Mouse (Mus musculus) olfactory bulb, adult 2 months (tissue): ENCODE results near the gene Ntrk3. TPM values are rescaled to one million over a fixed set of nuclear protein-coding genes. Genes with fewer than 3 reads are reported as not detected.

Experiments used
- H3K27ac ChIP-seq: fragments of 200-500 bp; 2 replicates; pipeline ENCODE4 v1.5.1; 2012; ENCODE audit warnings: low read depth, low read length; ENCODE audit not compliant: insufficient read depth
- H3K4me1 ChIP-seq: fragments of 200-500 bp; 2 replicates; pipeline ENCODE4 v1.6.1; 2012; ENCODE audit warnings: low read length; ENCODE audit not compliant: control insufficient read depth, insufficient read depth
- H3K4me3 ChIP-seq: fragments of 200-500 bp; 2 replicates; pipeline ENCODE4 v1.5.1; 2012; ENCODE audit warnings: mild to moderate bottlenecking, low read depth, low read length, moderate library complexity; ENCODE audit not compliant: insufficient read depth
- CTCF ChIP-seq: fragments of 200-500 bp; IDR thresholded peaks from 2 replicates; pipeline ENCODE4 v1.5.1; 2012; ENCODE audit warnings: low read depth, mild to moderate bottlenecking, low read length, moderate library complexity; ENCODE audit not compliant: insufficient read depth
- POLR2A ChIP-seq: fragments of 200-500 bp; IDR thresholded peaks from 2 replicates; pipeline ENCODE4 v1.6.1; 2012; ENCODE audit warnings: mild to moderate bottlenecking, low read depth, low read length, moderate library complexity; ENCODE audit not compliant: insufficient read depth
- WGBS: fragments of 180-500 bp; shearing (Covaris S2); methylation state at CpG from one replicate; pipeline ENCODE4 v1.1.7; 2018; 5-methylcytosine and 5-hydroxymethylcytosine counted together
- polyA plus RNA-seq: library from polyadenylated mRNA; stranded (reverse); fragments of >200 nt; gene quantifications from 2 replicates; pipeline ENCODE4 v1.2.4, GENCODE M21; 2012; ENCODE audit warnings: low replicate concordance; ENCODE audit not compliant: missing spikeins, insufficient read depth, insufficient read length

The Ntrk3 gene
- polyA plus RNA-seq, 1 experiment, result 50.1 TPM

- Histone ChIP-seq H3K4me1 (peaks cover 10% of the 10 kb centered on the region), H3K4me3 (no peak overlapping the region), H3K27ac (no peak overlapping the region)
- WGBS, result 71% methylated on average over 4 of the region's 4 CpGs
- TF ChIP-seq POLR2A (no peak), CTCF (no peak)
Observed at GRCm38 (mm10) chr7:78498356-78498755, 239.5 kb downstream of the Ntrk3 start.

- TF ChIP-seq POLR2A, result no peak
- no peak for TF ChIP-seq CTCF
- 71% methylated on average over 7 of the region's 7 CpGs for WGBS
- no peak overlapping the region for H3K27ac ChIP-seq
Observed at GRCm38 (mm10) chr7:78497819-78498218, 240.0 kb downstream of the Ntrk3 start.

GRCm38 (mm10) chr7:78493591-78493990 is 244.2 kb downstream of the Ntrk3 start:
- no peak overlapping the region for H3K4me3 ChIP-seq
- peaks cover 9% of the 10 kb centered on the region; the same call in 1 of the 2 replicates for H3K4me1 ChIP-seq
- TF ChIP-seq POLR2A (no peak), CTCF (no peak)
- 80% methylated on average over 7 of the region's 7 CpGs for WGBS
- no peak overlapping the region for H3K27ac ChIP-seq

More at GRCm38 (mm10) chr7:78497819-78498218, 240.0 kb downstream of the Ntrk3 start:
- H3K4me1 ChIP-seq, result peaks cover 10% of the 10 kb centered on the region
- no peak overlapping the region for H3K4me3 ChIP-seq

- no peak overlapping the region for H3K4me3 ChIP-seq
- peaks cover 5% of the 10 kb centered on the region; the same call in 1 of the 2 replicates for H3K4me1 ChIP-seq
- TF ChIP-seq POLR2A (no peak), CTCF (no peak)
- 69% methylated on average over 7 of the region's 7 CpGs for WGBS
- no peak overlapping the region for H3K27ac ChIP-seq
Observed at GRCm38 (mm10) chr7:78491176-78491575, 246.6 kb downstream of the Ntrk3 start.

- TF ChIP-seq POLR2A, result no peak
- TF ChIP-seq CTCF, result no peak
- Histone ChIP-seq H3K27ac (no peak overlapping the region), H3K4me3 (no peak overlapping the region), H3K4me1 (peaks cover 4% of the 10 kb centered on the region)
- 90% methylated on average over 2 of the region's 2 CpGs for WGBS
Observed at GRCm38 (mm10) chr7:78484290-78484689, 253.5 kb downstream of the Ntrk3 start.

GRCm38 (mm10) chr7:78483729-78484128 is 254.1 kb downstream of the Ntrk3 start:
- no peak overlapping the region for H3K4me3 ChIP-seq
- 95% methylated on average over 3 of the region's 3 CpGs for WGBS

GRCm38 (mm10) chr7:78483061-78483460 is 254.8 kb downstream of the Ntrk3 start:
- H3K4me3 ChIP-seq, result no peak overlapping the region
- WGBS, result 57% methylated on average over 2 of the region's 2 CpGs
- TF ChIP-seq CTCF, result no peak
- TF ChIP-seq POLR2A, result no peak
- peaks cover 4% of the 10 kb centered on the region for H3K4me1 ChIP-seq
- H3K27ac ChIP-seq, result no peak overlapping the region

More at GRCm38 (mm10) chr7:78483729-78484128, 254.1 kb downstream of the Ntrk3 start:
- no peak for TF ChIP-seq POLR2A
- no peak for TF ChIP-seq CTCF
- peaks cover 4% of the 10 kb centered on the region for H3K4me1 ChIP-seq
- H3K27ac ChIP-seq, result no peak overlapping the region

- H3K4me3 ChIP-seq, result no peak overlapping the region
- peaks cover 4% of the 10 kb centered on the region for H3K4me1 ChIP-seq
- WGBS, result 59% methylated on average over 2 of the region's 2 CpGs
- H3K27ac ChIP-seq, result no peak overlapping the region
- TF ChIP-seq CTCF (no peak), POLR2A (no peak)
Observed at GRCm38 (mm10) chr7:78478881-78479280, 258.9 kb downstream of the Ntrk3 start.

- Histone ChIP-seq H3K4me3 (no peak overlapping the region), H3K4me1 (no peaks in the 10 kb centered on the region), H3K27ac (no peak overlapping the region)
- TF ChIP-seq POLR2A (no peak), CTCF (no peak)
- 80% methylated on average over 4 of the region's 4 CpGs for WGBS
Observed at GRCm38 (mm10) chr7:78471755-78472154, 266.1 kb downstream of the Ntrk3 start.

GRCm38 (mm10) chr7:78471270-78471669 is 266.5 kb downstream of the Ntrk3 start:
- H3K4me1 ChIP-seq, result no peaks in the 10 kb centered on the region
- H3K4me3 ChIP-seq, result no peak overlapping the region
- no peak overlapping the region for H3K27ac ChIP-seq
- 70% methylated on average over 1 of the region's 1 CpGs for WGBS
- no peak for TF ChIP-seq POLR2A
- no peak for TF ChIP-seq CTCF
